Mouse (Mus musculus) liver, adult 2 months (tissue): ENCODE measurements around the gene Rhot2. TPM values are rescaled to one million over a fixed set of nuclear protein-coding genes. Genes with fewer than 3 reads are reported as not detected.
A peak's percentile ranks its signal among the peaks of the same experiment; 100 is the strongest.

ENCODE experiments used
- DNase-seq: peaks from one replicate; pipeline ENCODE4 v3.0.0-alpha.2; 2011; ENCODE audit warnings: low read depth, low spot score; ENCODE audit errors: extremely low read depth
- H3K27ac ChIP-seq: fragments of 200-500 bp; replicated peaks from 2 replicates; pipeline ENCODE4 v1.5.1; 2012; ENCODE audit warnings: low read depth, mild to moderate bottlenecking, control low read depth, inconsistent platforms, low read length; ENCODE audit not compliant: insufficient read depth
- H3K27me3 ChIP-seq: fragments of 200-500 bp; 2 replicates; pipeline ENCODE4 v1.6.1; 2012; ENCODE audit warnings: mild to moderate bottlenecking, moderate library complexity, low read length, inconsistent platforms; ENCODE audit not compliant: control insufficient read depth, insufficient read depth
- H3K36me3 ChIP-seq: fragments of 200-500 bp; 2 replicates; pipeline ENCODE4 v1.6.1; 2012; ENCODE audit warnings: low read length, inconsistent platforms; ENCODE audit not compliant: control insufficient read depth, insufficient read depth
- H3K4me1 ChIP-seq: fragments of 200-500 bp; 2 replicates; pipeline ENCODE4 v1.6.1; 2011; ENCODE audit warnings: low read length; ENCODE audit not compliant: control insufficient read depth, insufficient read depth
- H3K4me3 ChIP-seq: fragments of 200-500 bp; 2 replicates; pipeline ENCODE4 v1.5.1; 2011; ENCODE audit warnings: low read depth, mild to moderate bottlenecking, control low read depth, low read length, moderate library complexity; ENCODE audit not compliant: insufficient read depth
- H3K79me2 ChIP-seq: fragments of 200-500 bp; 2 replicates; pipeline ENCODE4 v1.6.1; 2012; ENCODE audit warnings: inconsistent platforms, mild to moderate bottlenecking, low read length, moderate library complexity; ENCODE audit not compliant: control insufficient read depth, insufficient read depth
- H3K9ac ChIP-seq: fragments of 200-500 bp; 2 replicates; pipeline ENCODE4 v1.6.1; 2012; ENCODE audit warnings: low read depth, mild to moderate bottlenecking, control low read depth, inconsistent platforms, low read length
- CTCF ChIP-seq: fragments of 200-500 bp; IDR thresholded peaks from 2 replicates; pipeline ENCODE4 v1.5.1; 2011; ENCODE audit warnings: low read depth, low read length, control low read depth
- POLR2A ChIP-seq: fragments of 200-500 bp; IDR thresholded peaks from 2 replicates; pipeline ENCODE4 v1.6.1; 2011; ENCODE audit warnings: low read length, control low read depth; ENCODE audit not compliant: insufficient read depth; ENCODE audit errors: extremely low read depth
- WGBS: fragments of 180-500 bp; shearing (Covaris S2); methylation state at CpG from one replicate; pipeline ENCODE4 v1.1.7; 2018; 5-methylcytosine and 5-hydroxymethylcytosine counted together
- polyA plus RNA-seq: library from polyadenylated mRNA; depleted of rRNA; stranded (reverse); fragments of >200 nt; gene quantifications from 2 replicates; pipeline ENCODE4 v1.2.3, GENCODE M21; 2012
- total RNA-seq: library from RNA; depleted of rRNA; stranded (reverse); fragments of >200 nt; gene quantifications from 2 replicates; pipeline ENCODE4 v1.2.3, GENCODE M21; 2014

Gene Rhot2
- total and polyA plus RNA-seq, 2 experiments = 18.0 to 71.1 TPM

- peak; percentile 91 for DNase-seq
- under 1% methylated on average over 42 of the region's 42 CpGs for WGBS
- Histone ChIP-seq H3K36me3 (no peaks in the 10 kb centered on the region), H3K9ac (peak overlapping the region; percentile 91), H3K27me3 (no peaks in the 10 kb centered on the region), H3K4me3 (peak overlapping the region; percentile 87), H3K79me2 (peaks cover 21% of the 10 kb centered on the region; the same call in 1 of the 2 replicates), H3K4me1 (peaks cover 27% of the 10 kb centered on the region), H3K27ac (peak overlapping the region; percentile 88)
- TF ChIP-seq CTCF (no peak), POLR2A (no peak)
These were observed 23.4 kb upstream of the Rhot2 start for GRCm38 (mm10) chr17:25867836-25868600.

GRCm38 (mm10) chr17:25867509-25867835 lies 22.8 kb upstream of the Rhot2 start:
- DNase-seq = no peak
- no peak for TF ChIP-seq CTCF
- no peak for TF ChIP-seq POLR2A
- no peaks in the 10 kb centered on the region for H3K27me3 ChIP-seq
- H3K36me3 ChIP-seq = no peaks in the 10 kb centered on the region
- peak overlapping the region; percentile 91 for H3K9ac ChIP-seq
- 6% methylated on average over 7 of the region's 7 CpGs for WGBS
- H3K4me3 ChIP-seq = peak overlapping the region; percentile 87
- H3K4me1 ChIP-seq = peaks cover 27% of the 10 kb centered on the region
- peaks cover 21% of the 10 kb centered on the region; the same call in 1 of the 2 replicates for H3K79me2 ChIP-seq
- peak overlapping the region; percentile 88 for H3K27ac ChIP-seq

- peak overlapping the region; percentile 61 for H3K27ac ChIP-seq
These were observed 21.5 kb upstream of the Rhot2 start for GRCm38 (mm10) chr17:25866172-25866571.

GRCm38 (mm10) chr17:25865288-25865687 lies 20.6 kb upstream of the Rhot2 start:
- peak overlapping the region; percentile 61 for H3K27ac ChIP-seq
- peaks cover 34% of the 10 kb centered on the region for H3K4me1 ChIP-seq
- DNase-seq = no peak
- peaks cover 21% of the 10 kb centered on the region; the same call in 1 of the 2 replicates for H3K79me2 ChIP-seq
- no peaks in the 10 kb centered on the region for H3K27me3 ChIP-seq
- 85% methylated on average over 11 of the region's 11 CpGs for WGBS
- H3K36me3 ChIP-seq = no peaks in the 10 kb centered on the region
- H3K9ac ChIP-seq = 0 out of 2 replicates have a peak overlapping the region, but pooled peaks have one; percentile 8
- no peak for TF ChIP-seq POLR2A
- no peak for TF ChIP-seq CTCF
- H3K4me3 ChIP-seq = no peak overlapping the region

More at GRCm38 (mm10) chr17:25866172-25866571, 21.5 kb upstream of the Rhot2 start:
- peak; percentile 63 for DNase-seq
- 50% methylated on average over 3 of the region's 3 CpGs for whole genome bisulfite sequencing
- H3K27me3 ChIP-seq = no peaks in the 10 kb centered on the region
- H3K36me3 ChIP-seq = no peaks in the 10 kb centered on the region
- H3K4me1 ChIP-seq = peaks cover 30% of the 10 kb centered on the region
- peaks cover 21% of the 10 kb centered on the region; the same call in 1 of the 2 replicates for H3K79me2 ChIP-seq
- TF ChIP-seq CTCF = no peak
- no peak for TF ChIP-seq POLR2A
- no peak overlapping the region for H3K4me3 ChIP-seq
- H3K9ac ChIP-seq = peak overlapping the region; percentile 33; the same call in 1 of the 2 replicates

- WGBS = 78% methylated on average over 14 of the region's 14 CpGs
- Histone ChIP-seq H3K27ac (peak overlapping the region; percentile 48), H3K4me3 (no peak overlapping the region)
These were observed 19.7 kb upstream of the Rhot2 start for GRCm38 (mm10) chr17:25864311-25864710.

GRCm38 (mm10) chr17:25863681-25864080 lies 19.0 kb upstream of the Rhot2 start:
- H3K9ac ChIP-seq = no peak overlapping the region
- peak; percentile 90 for DNase-seq
- no peak overlapping the region for H3K4me3 ChIP-seq
- H3K4me1 ChIP-seq = peaks cover 30% of the 10 kb centered on the region
- 25% methylated on average over 6 of the region's 6 CpGs for WGBS
- no peaks in the 10 kb centered on the region for H3K27me3 ChIP-seq
- H3K36me3 ChIP-seq = no peaks in the 10 kb centered on the region
- H3K27ac ChIP-seq = peak overlapping the region; percentile 48; the same call in 1 of the 2 replicates
- peak; percentile 66 for TF ChIP-seq CTCF
- TF ChIP-seq POLR2A = no peak
- H3K79me2 ChIP-seq = peaks cover 21% of the 10 kb centered on the region; the same call in 1 of the 2 replicates

More at GRCm38 (mm10) chr17:25864311-25864710, 19.7 kb upstream of the Rhot2 start:
- H3K36me3 ChIP-seq = no peaks in the 10 kb centered on the region
- H3K4me1 ChIP-seq = peaks cover 34% of the 10 kb centered on the region
- H3K9ac ChIP-seq = no peak overlapping the region; the same call in 1 of the 2 replicates
- H3K27me3 ChIP-seq = no peaks in the 10 kb centered on the region
- no peak for DNase-seq
- TF ChIP-seq POLR2A (no peak), CTCF (no peak)
- peaks cover 21% of the 10 kb centered on the region; the same call in 1 of the 2 replicates for H3K79me2 ChIP-seq
